Comparison of ENCODE assay signal across 41 mouse cellular contexts in the genomic region with DNA sequence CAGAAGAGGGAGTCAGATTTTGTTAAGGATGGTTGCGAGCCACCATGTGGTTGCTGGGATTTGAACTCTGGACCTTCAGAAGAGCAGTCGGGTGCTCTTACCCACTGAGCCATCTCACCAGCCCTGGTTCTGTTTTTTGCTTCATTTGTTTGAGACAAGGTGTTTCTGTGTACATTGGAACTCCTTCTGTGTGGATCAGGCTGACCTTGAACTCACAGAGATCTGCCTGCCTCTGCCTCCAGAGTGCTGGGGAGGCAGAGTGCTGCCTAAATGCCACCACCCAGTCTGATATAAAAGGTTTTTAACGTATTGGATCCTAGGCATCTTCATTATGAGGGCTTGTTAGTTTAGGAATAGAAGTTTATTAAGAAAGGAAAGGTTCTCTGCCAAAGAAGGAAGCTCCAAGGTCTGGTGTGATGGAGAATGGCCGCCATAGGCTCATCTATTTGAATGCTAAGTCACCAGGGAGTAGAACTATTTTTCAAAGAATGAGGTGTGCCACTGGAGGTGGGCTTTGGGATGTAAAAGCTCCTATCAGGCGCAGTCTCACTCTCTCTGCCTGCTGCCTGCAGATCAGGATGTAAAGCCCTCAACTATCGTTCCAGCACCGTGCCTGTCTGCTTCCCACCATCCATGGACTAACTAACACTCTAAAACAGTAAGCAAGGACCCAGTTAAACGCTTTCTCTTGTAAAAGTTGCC. TPM values are rescaled to one million over a fixed set of nuclear protein-coding genes. Genes with fewer than 3 reads are reported as not detected.
"Had no signal": no experiment of that assay in that cellular context is flagged by ENCODE, and none has a peak within 500 bp of the region (broad histone marks: within the 10 kb centered on the region; RNA-seq: fewer than 3 reads in every experiment).

No protein-coding gene starts in this region.

- H3K4me1 ChIP-seq: hindbrain, embryonic 15.5 days had no signal

- H3K9ac ChIP-seq: heart, embryonic 12.5 days; hindbrain, embryonic 13.5 days; hindbrain, embryonic 15.5 days; kidney, embryonic 15.5 days; limb, embryonic 13.5 days; limb, embryonic 15.5 days; liver, embryonic 12.5 days; liver, embryonic 14.5 days had no signal

- H3K27ac ChIP-seq: heart, embryonic 10.5 days; hindbrain, embryonic 13.5 days; hindbrain, embryonic 15.5 days; hindbrain, postnatal 0 days; kidney, embryonic 15.5 days; kidney, postnatal 0 days; limb, embryonic 13.5 days; limb, embryonic 15.5 days; liver, embryonic 12.5 days; liver, embryonic 14.5 days had no signal

- H3K4me3 ChIP-seq: heart, embryonic 10.5 days; heart, embryonic 12.5 days; hindbrain, embryonic 13.5 days; hindbrain, embryonic 15.5 days; kidney, embryonic 15.5 days; limb, embryonic 13.5 days; limb, embryonic 15.5 days; liver, embryonic 12.5 days had no signal

- H3K27me3 ChIP-seq: heart, embryonic 12.5 days; kidney, embryonic 15.5 days; limb, embryonic 13.5 days; limb, embryonic 15.5 days; liver, embryonic 12.5 days had no signal

- DNase-seq: gastrocnemius, postnatal 14 days; gastrocnemius, postnatal 36 days; heart, adult 11 months; heart, postnatal 10 days; heart, postnatal 36 days; kidney, adult 11 months; kidney, adult 2 months; kidney, adult 9 months; kidney, postnatal 14 days; kidney, postnatal 36 days; layer of hippocampus, adult 9-11 months; layer of hippocampus, postnatal 36 days; left cerebral cortex, postnatal 4 days had no signal

- H3K9me3 ChIP-seq: heart, embryonic 10.5 days; heart, embryonic 12.5 days; hindbrain, embryonic 13.5 days; hindbrain, embryonic 15.5 days; kidney, embryonic 15.5 days; limb, embryonic 13.5 days; limb, embryonic 15.5 days; liver, embryonic 12.5 days had no signal

- H3K36me3 ChIP-seq: heart, embryonic 10.5 days; heart, embryonic 12.5 days; hindbrain, embryonic 13.5 days; hindbrain, embryonic 15.5 days; kidney, embryonic 15.5 days; limb, embryonic 13.5 days; limb, embryonic 15.5 days; liver, embryonic 12.5 days had no signal

RNA-seq across cellular contexts. Expression of a gene that starts 8.1 kb away (rescaled TPM):
- total RNA-seq: gastrocnemius, adult 18-20 months; gastrocnemius, adult 8-10 months; gastrocnemius, postnatal 14 days; gastrocnemius, postnatal 36 days; heart, adult 8-10 months; heart, postnatal 10 days; heart, postnatal 36 days; hematopoietic stem cell, adult 5-6 weeks; hindbrain, postnatal 0 days; layer of hippocampus, adult 18-20 months; layer of hippocampus, adult 8-10 months; layer of hippocampus, postnatal 14 days; layer of hippocampus, postnatal 36 days; left cerebral cortex, adult 18-20 months; left cerebral cortex, postnatal 10 days; left cerebral cortex, postnatal 25 days; left cerebral cortex, postnatal 4 days; liver, adult 2 months had no signal
- polyA plus RNA-seq: heart, embryonic 10.5 days; heart, embryonic 12.5 days; heart, embryonic 14.5 days; heart, embryonic 16.5 days; hindbrain, embryonic 11.5 days; hindbrain, embryonic 13.5 days; hindbrain, embryonic 15.5 days; hindbrain, postnatal 0 days; intestine, embryonic 14.5 days; intestine, embryonic 16.5 days; kidney, embryonic 15.5 days; kidney, postnatal 0 days; limb, embryonic 11.5 days; limb, embryonic 13.5 days; limb, embryonic 15.5 days; liver, adult 2 months; liver, embryonic 12.5 days; liver, embryonic 14.5 days had no signal

RNA-seq across cellular contexts. Expression of a gene that starts 28.0 kb away (rescaled TPM):
- total RNA-seq: hematopoietic stem cell, adult 5-6 weeks had no signal
